Mouse (Mus musculus) liver, embryonic 11.5 days (tissue): ENCODE measurements around the gene Kdm4c. TPM values are rescaled to one million over a fixed set of nuclear protein-coding genes. Genes with fewer than 3 reads are reported as not detected.
"Not testable (repeated sequence)": the region's sequence is repeated elsewhere in the genome, so short reads cannot be mapped to it uniquely, and the experiment has no call there.

ENCODE experiments used
- ATAC-seq: fragments of 200-750 bp; cut with Nextera tagmentation; replicated peaks from 2 replicates; pipeline ENCODE4 v1.8.0; 2017; ENCODE audit warnings: moderate number of reproducible peaks, mild to moderate bottlenecking, moderate TSS enrichment, moderate library complexity; ENCODE audit not compliant: low FRiP score
- DNase-seq: peaks from one replicate; pipeline ENCODE4 v3.0.0-alpha.2; 2017; ENCODE audit warnings: low spot score
- H3K27ac ChIP-seq: fragments of 300-500 bp; sonication (generic); 2 replicates; pipeline ENCODE4 v1.5.1; 2014; ENCODE audit warnings: mild to moderate bottlenecking, low read depth, low read length, control low read depth
- H3K27me3 ChIP-seq: fragments of 300-500 bp; sonication (generic); replicated peaks from 2 replicates; pipeline ENCODE4 v1.6.1; 2014; ENCODE audit warnings: low read length, mixed read lengths; ENCODE audit not compliant: control insufficient read depth, insufficient read depth
- H3K36me3 ChIP-seq: fragments of 300-500 bp; sonication (generic); 2 replicates; pipeline ENCODE4 v1.6.1; 2014; ENCODE audit warnings: mild to moderate bottlenecking, low read length, moderate library complexity, mixed read lengths; ENCODE audit not compliant: control insufficient read depth, insufficient read depth
- H3K4me1 ChIP-seq: fragments of 300-500 bp; sonication (generic); replicated peaks from 2 replicates; pipeline ENCODE4 v1.6.1; 2014; ENCODE audit warnings: low read length, mixed read lengths; ENCODE audit not compliant: control insufficient read depth, insufficient read depth
- H3K4me2 ChIP-seq: fragments of 300-500 bp; sonication (generic); 2 replicates; pipeline ENCODE4 v1.6.1; 2014; ENCODE audit warnings: mild to moderate bottlenecking, control low read depth, moderate library complexity
- H3K4me3 ChIP-seq: fragments of 300-500 bp; sonication (generic); 2 replicates; pipeline ENCODE4 v1.5.1; 2014; ENCODE audit warnings: low read depth, low read length, control low read depth
- H3K9ac ChIP-seq: fragments of 300-500 bp; sonication (generic); 2 replicates; pipeline ENCODE4 v1.6.1; 2014; ENCODE audit warnings: low read depth, low read length, control low read depth
- H3K9me3 ChIP-seq: fragments of 300-500 bp; sonication (generic); 2 replicates; pipeline ENCODE4 v1.6.1; 2016; ENCODE audit warnings: low read length, inconsistent platforms, mixed read lengths; ENCODE audit not compliant: control insufficient read depth
- WGBS: fragments of 180-500 bp; shearing (Covaris S2); extraction: QIAGEN DNeasy Blood & Tissue Kit; methylation state at CpG from one replicate; pipeline ENCODE4 v1.1.7; 2014; 5-methylcytosine and 5-hydroxymethylcytosine counted together
- polyA plus RNA-seq: library from polyadenylated mRNA; unstranded; fragments of >200 nt; fragmentation: Nextera tagmentation; extraction: Ambion mirVana; gene quantifications from 2 replicates; pipeline ENCODE4 v1.2.1, GENCODE M21; 2014

Kdm4c gene
- polyA plus RNA-seq, 1 experiment from 2014 or later = 9.9 TPM

DNA sequence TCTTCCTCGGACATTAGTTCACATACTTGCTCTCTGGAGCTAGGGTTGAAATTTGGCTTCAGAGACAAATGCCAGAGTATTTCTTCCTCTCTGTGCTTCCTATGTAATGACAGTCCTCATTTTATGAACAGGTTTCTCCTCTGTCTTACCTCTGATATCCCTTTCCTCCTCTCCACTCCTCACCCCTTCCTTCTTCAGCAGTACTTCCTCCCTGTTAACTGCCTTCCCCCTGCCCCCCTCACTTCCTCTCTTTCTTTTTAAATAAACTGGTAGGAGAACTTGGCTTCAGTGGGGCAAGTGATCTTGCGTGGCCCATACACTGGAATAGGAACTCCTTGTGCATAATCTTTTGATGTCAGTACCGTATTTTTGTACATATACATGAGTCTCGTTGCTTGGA is 115.2 kb downstream of the Kdm4c start:
- H3K4me2 ChIP-seq = no peak overlapping the region
- no peak overlapping the region for H3K4me3 ChIP-seq
- WGBS = 87% methylated on average over 4 of the region's 4 CpGs
- no peak overlapping the region for H3K27ac ChIP-seq
- H3K27me3 ChIP-seq = no peaks in the 10 kb centered on the region
- no peaks in the 10 kb centered on the region for H3K4me1 ChIP-seq
- H3K36me3 ChIP-seq = peaks cover 5% of the 10 kb centered on the region; the same call in 1 of the 2 replicates
- no peaks in the 10 kb centered on the region for H3K9me3 ChIP-seq
- ATAC-seq (no peak), DNase-seq (no peak)
- H3K9ac ChIP-seq = no peak overlapping the region

DNA sequence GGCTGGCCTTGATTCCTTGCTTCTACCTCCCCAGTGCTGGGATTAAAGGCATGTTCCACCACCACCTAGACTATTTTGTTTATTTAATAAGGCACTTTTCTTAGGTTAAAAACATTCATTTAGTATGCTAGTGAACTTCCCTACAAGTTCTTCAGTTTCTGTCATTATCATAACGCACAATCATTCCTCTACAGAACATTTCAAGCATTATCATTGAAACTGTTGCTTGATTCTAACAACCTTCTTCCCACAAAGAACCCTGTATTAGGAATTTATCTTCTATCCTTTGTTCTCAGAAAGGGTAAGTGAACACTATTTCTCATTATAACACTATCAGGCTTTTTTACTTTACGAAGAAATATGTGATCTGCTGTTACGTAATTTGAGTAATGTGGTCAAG is 118.0 kb downstream of the Kdm4c start:
- no peak overlapping the region for H3K27ac ChIP-seq
- 93% methylated on average over 3 of the region's 3 CpGs for WGBS
- DNase-seq = no peak
- H3K4me2 ChIP-seq = no peak overlapping the region
- no peaks in the 10 kb centered on the region for H3K27me3 ChIP-seq
- ATAC-seq = no peak
- no peaks in the 10 kb centered on the region for H3K9me3 ChIP-seq
- H3K4me1 ChIP-seq = no peaks in the 10 kb centered on the region
- no peak overlapping the region for H3K4me3 ChIP-seq
- peaks cover 5% of the 10 kb centered on the region; the same call in 1 of the 2 replicates for H3K36me3 ChIP-seq
- no peak overlapping the region for H3K9ac ChIP-seq

DNA sequence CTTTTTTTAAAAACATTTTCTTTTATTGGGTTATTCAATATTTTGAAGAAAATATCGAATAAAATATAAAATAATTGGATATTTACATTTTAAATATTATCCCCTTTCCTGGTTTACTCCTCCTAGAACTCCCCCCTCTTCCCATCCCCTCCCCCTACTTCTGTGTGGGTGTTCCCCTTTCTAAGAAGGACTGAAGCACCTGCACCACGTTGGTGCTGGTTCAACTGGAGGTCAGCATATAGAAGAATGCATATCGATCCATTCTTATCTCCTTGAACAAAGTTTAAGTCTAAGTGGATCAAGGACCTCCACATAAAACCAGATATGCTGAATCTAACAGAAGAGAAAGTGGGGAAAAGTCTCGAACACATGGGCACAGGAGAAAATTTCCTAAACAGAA is 144.3 kb downstream of the Kdm4c start:
- no peak for DNase-seq
- ATAC-seq = no peak
- WGBS = 81% methylated on average over 4 of the region's 4 CpGs
- Histone ChIP-seq H3K4me1 (no peaks in the 10 kb centered on the region), H3K9me3 (no peaks in the 10 kb centered on the region), H3K9ac (no peak overlapping the region), H3K27me3 (no peaks in the 10 kb centered on the region), H3K4me2 (no peak overlapping the region), H3K36me3 (no peaks in the 10 kb centered on the region), H3K4me3 (no peak overlapping the region), H3K27ac (no peak overlapping the region)

DNA sequence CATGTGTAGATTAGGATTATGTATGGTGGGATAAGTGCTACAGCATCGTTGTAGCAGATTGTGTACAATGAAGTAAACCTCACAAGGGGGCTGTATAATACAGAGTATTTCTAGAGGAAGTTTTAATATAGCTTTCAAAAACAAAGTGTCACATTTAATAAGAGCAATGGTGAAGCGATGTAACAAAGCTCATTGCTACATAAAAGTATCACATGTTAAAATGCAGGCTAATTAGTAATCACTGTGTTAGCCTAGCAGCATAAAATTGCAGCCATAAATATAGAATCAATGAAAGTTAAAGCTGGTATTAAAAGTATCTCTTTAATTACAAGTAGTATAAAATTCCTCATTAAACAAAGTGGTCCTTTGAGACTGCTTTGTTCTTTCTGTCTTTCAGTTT is 150.9 kb downstream of the Kdm4c start:
- ATAC-seq (no peak), DNase-seq (no peak)
- Histone ChIP-seq H3K36me3 (peaks cover 4% of the 10 kb centered on the region; the same call in 1 of the 2 replicates), H3K27me3 (no peaks in the 10 kb centered on the region), H3K4me1 (no peaks in the 10 kb centered on the region), H3K9me3 (no peaks in the 10 kb centered on the region), H3K27ac (no peak overlapping the region), H3K9ac (no peak overlapping the region), H3K4me2 (no peak overlapping the region), H3K4me3 (no peak overlapping the region)
- WGBS = 93% methylated on average over 2 of the region's 2 CpGs

DNA sequence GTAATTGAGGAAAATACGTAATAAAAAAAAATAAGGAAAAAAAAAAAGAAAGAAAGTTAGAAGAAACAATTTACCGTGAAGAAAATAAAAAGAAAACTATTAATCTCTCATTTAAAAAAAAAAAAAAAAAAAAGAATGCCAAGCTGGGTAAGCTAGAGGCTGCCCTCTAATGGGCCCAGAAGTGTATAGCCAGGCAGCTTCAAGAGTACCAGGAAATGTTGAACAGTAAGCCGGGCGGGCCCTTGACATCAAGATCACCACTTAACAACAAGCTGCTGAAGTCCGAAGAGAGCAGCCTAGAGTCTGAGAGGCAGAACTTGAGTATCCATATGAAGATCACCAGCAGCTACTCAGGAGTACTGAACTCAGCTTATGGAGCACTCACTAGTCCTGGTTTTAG is 154.3 kb downstream of the Kdm4c start:
- no peaks in the 10 kb centered on the region for H3K4me1 ChIP-seq
- no peak overlapping the region for H3K9ac ChIP-seq
- no peaks in the 10 kb centered on the region for H3K27me3 ChIP-seq
- no peaks in the 10 kb centered on the region for H3K9me3 ChIP-seq
- no peak for DNase-seq
- no peak overlapping the region for H3K27ac ChIP-seq
- 91% methylated on average over 5 of the region's 5 CpGs for WGBS
- H3K4me3 ChIP-seq = no peak overlapping the region
- no peak overlapping the region for H3K4me2 ChIP-seq
- ATAC-seq = no peak
- peaks cover 4% of the 10 kb centered on the region; the same call in 1 of the 2 replicates for H3K36me3 ChIP-seq

DNA sequence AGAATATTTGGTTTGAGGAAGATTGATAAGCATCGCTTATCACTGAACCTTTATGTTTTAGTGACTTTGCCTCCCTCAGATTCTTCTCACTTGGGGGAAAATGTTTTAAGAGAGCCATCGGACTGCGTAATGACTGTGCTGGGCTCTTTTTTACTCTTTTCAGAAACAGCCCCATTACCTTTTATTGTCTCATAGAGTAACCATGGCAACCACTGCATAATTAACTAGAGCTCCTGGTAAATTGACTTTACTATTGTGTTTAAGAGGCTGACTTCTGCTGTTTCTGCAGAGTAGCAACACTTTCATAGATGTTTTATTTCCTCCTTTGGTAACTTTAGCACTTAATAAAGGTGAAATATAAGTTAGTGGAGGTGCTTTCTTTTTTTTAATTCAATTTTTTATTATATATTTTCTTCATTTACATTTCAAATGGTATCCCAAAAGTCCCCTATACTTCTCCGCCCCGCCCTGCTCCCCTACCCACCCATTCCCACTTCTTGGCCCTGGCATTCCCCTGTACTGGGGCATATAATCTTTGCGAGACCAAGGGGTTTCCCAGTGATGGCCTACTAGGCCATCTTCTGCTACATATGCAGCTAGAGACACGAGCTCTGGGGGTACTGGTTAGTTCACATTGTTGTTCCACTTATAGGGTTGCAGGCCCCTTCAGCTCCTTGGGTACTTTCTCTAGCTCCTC is 159.5 kb downstream of the Kdm4c start:
- H3K4me1 ChIP-seq, H3K36me3 ChIP-seq, ATAC-seq, H3K4me3 ChIP-seq, H3K27ac ChIP-seq, H3K9ac ChIP-seq, H3K4me2 ChIP-seq, H3K9me3 ChIP-seq, H3K27me3 ChIP-seq, DNase-seq: not testable (repeated sequence)
- WGBS = 95% methylated on average over 7 of the region's 7 CpGs

DNA sequence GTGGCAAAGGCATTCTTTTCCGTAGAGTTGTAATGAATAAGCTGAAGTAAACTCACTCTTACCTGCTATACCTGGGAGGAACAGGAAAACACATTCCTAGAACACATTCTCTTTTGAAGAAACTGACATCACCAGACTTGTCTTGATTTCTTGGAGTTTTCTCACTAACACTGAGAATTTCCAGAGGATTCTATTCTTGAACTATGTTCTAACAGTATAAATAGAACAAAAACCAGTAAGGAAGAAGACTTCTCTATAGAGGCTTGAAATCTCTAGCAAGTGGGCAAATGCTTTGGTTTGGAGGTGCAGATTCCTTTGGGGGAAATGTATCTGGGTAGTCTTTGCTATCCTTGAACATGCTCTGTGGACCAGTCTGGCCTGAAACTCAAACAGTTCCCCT is 166.4 kb downstream of the Kdm4c start:
- ATAC-seq = no peak

DNA sequence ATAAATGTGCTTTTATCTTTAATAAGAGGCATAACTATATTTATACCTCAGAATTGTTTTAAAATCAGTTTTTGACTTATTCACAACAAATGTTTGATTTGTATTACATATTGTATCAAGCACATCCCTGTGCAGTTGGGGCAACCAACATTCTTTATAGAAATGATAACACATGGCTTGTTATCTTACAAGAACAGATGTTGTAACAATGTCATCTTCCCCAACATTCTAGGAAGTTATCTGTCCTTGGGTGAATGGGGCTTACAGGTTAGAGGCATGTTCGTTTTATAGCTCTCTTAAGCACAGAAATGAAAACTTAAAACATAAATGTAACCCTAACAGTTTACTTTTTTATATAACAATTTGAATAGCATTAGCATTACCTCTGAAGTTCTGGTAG is 177.5 kb downstream of the Kdm4c start:
- no peak for DNase-seq
- H3K4me3 ChIP-seq = no peak overlapping the region
- H3K4me1 ChIP-seq = no peaks in the 10 kb centered on the region
- H3K27me3 ChIP-seq = no peaks in the 10 kb centered on the region
- no peaks in the 10 kb centered on the region for H3K9me3 ChIP-seq
- no peak overlapping the region for H3K4me2 ChIP-seq
- WGBS = 48% methylated on average over 1 of the region's 1 CpGs
- H3K9ac ChIP-seq = no peak overlapping the region
- H3K36me3 ChIP-seq = no peaks in the 10 kb centered on the region
- peak; percentile 62; the same call in 1 of the 2 replicates for ATAC-seq
- H3K27ac ChIP-seq = no peak overlapping the region

More for the DNA sequence above, 166.4 kb downstream of the Kdm4c start:
- WGBS = 85% methylated on average over 1 of the region's 1 CpGs
- Histone ChIP-seq H3K4me1 (no peaks in the 10 kb centered on the region), H3K36me3 (peaks cover 7% of the 10 kb centered on the region), H3K27me3 (no peaks in the 10 kb centered on the region), H3K4me3 (no peak overlapping the region), H3K9ac (no peak overlapping the region), H3K4me2 (no peak overlapping the region), H3K27ac (no peak overlapping the region), H3K9me3 (no peaks in the 10 kb centered on the region)
- no peak for DNase-seq
